Mouse (Mus musculus) lung, embryonic 16.5 days (tissue): ENCODE data around the gene Yipf4. TPM values are rescaled to one million over a fixed set of nuclear protein-coding genes. Genes with fewer than 3 reads are reported as not detected.
"Not testable (repeated sequence)": the region's sequence is repeated elsewhere in the genome, so short reads cannot be mapped to it uniquely, and the experiment has no call there.

Experiments
- ATAC-seq: fragments of 200-750 bp; cut with Nextera tagmentation; 2 replicates; pipeline ENCODE4 v1.8.0; 2017; ENCODE audit warnings: low read depth, mild to moderate bottlenecking, moderate library complexity
- H3K27ac ChIP-seq: fragments of 300-500 bp; sonication (generic); 2 replicates; pipeline ENCODE4 v1.5.1; 2014; ENCODE audit warnings: mild to moderate bottlenecking, control low read depth, low read length
- H3K27me3 ChIP-seq: fragments of 300-500 bp; sonication (generic); 2 replicates; pipeline ENCODE4 v1.6.1; 2014; ENCODE audit warnings: low read depth, low read length, mixed read lengths; ENCODE audit not compliant: control insufficient read depth, insufficient read depth
- H3K36me3 ChIP-seq: fragments of 300-500 bp; sonication (generic); 2 replicates; pipeline ENCODE4 v1.6.1; 2014; ENCODE audit warnings: low read length; ENCODE audit not compliant: control insufficient read depth, insufficient read depth
- H3K4me1 ChIP-seq: fragments of 300-500 bp; sonication (generic); replicated peaks from 2 replicates; pipeline ENCODE4 v1.6.1; 2014; ENCODE audit warnings: low read length, mixed read lengths; ENCODE audit not compliant: control insufficient read depth, insufficient read depth
- H3K4me2 ChIP-seq: fragments of 300-500 bp; sonication (generic); 2 replicates; pipeline ENCODE4 v1.6.1; 2014; ENCODE audit warnings: low read depth, low read length, control low read depth
- H3K4me3 ChIP-seq: fragments of 300-500 bp; sonication (generic); 2 replicates; pipeline ENCODE4 v1.5.1; 2014; ENCODE audit warnings: mild to moderate bottlenecking, low read length, control low read depth
- H3K9ac ChIP-seq: fragments of 300-500 bp; sonication (generic); 2 replicates; pipeline ENCODE4 v1.6.1; 2014; ENCODE audit warnings: low read length, control low read depth
- H3K9me3 ChIP-seq: fragments of 300-500 bp; sonication (generic); 2 replicates; pipeline ENCODE4 v1.6.1; 2016; ENCODE audit warnings: low read length; ENCODE audit not compliant: control insufficient read depth
- WGBS: fragments of 180-500 bp; shearing (Covaris S2); extraction: QIAGEN DNeasy Blood & Tissue Kit; methylation state at CpG from one replicate; pipeline ENCODE4 v1.1.7; 2014; 5-methylcytosine and 5-hydroxymethylcytosine counted together
- polyA plus RNA-seq: library from polyadenylated mRNA; unstranded; fragments of >200 nt; fragmentation: Nextera tagmentation; extraction: Ambion mirVana; gene quantifications from 2 replicates; pipeline ENCODE4 v1.2.1, GENCODE M21; 2015

Gene Yipf4
- polyA plus RNA-seq, 1 experiment from 2014 or later, result 67.9 TPM

- H3K4me1 ChIP-seq, result no peaks in the 10 kb centered on the region
- no peak overlapping the region for H3K4me2 ChIP-seq
- no peaks in the 10 kb centered on the region for H3K36me3 ChIP-seq
- no peak for ATAC-seq
- H3K9ac ChIP-seq, result no peak overlapping the region
- no peak overlapping the region for H3K4me3 ChIP-seq
- H3K27ac ChIP-seq, result no peak overlapping the region
- no peaks in the 10 kb centered on the region for H3K27me3 ChIP-seq
- H3K9me3 ChIP-seq, result no peaks in the 10 kb centered on the region
These were observed 25.8 kb upstream of the Yipf4 start for GRCm38 (mm10) chr17:74463510-74463909.

GRCm38 (mm10) chr17:74467981-74468380 is 21.3 kb upstream of the Yipf4 start:
- not testable (repeated sequence) for H3K9ac ChIP-seq, H3K27ac ChIP-seq, H3K4me3 ChIP-seq, H3K36me3 ChIP-seq, H3K4me2 ChIP-seq, H3K4me1 ChIP-seq, ATAC-seq, H3K27me3 ChIP-seq, H3K9me3 ChIP-seq
- 78% methylated on average over 2 of the region's 2 CpGs for WGBS

- not testable (repeated sequence) for ATAC-seq, H3K4me3 ChIP-seq, H3K9ac ChIP-seq, H3K4me1 ChIP-seq, H3K27ac ChIP-seq, H3K9me3 ChIP-seq, H3K36me3 ChIP-seq, H3K27me3 ChIP-seq, H3K4me2 ChIP-seq
- 78% methylated on average over 6 of the region's 6 CpGs for WGBS
These were observed 19.2 kb upstream of the Yipf4 start for GRCm38 (mm10) chr17:74470133-74470532.

DNA sequence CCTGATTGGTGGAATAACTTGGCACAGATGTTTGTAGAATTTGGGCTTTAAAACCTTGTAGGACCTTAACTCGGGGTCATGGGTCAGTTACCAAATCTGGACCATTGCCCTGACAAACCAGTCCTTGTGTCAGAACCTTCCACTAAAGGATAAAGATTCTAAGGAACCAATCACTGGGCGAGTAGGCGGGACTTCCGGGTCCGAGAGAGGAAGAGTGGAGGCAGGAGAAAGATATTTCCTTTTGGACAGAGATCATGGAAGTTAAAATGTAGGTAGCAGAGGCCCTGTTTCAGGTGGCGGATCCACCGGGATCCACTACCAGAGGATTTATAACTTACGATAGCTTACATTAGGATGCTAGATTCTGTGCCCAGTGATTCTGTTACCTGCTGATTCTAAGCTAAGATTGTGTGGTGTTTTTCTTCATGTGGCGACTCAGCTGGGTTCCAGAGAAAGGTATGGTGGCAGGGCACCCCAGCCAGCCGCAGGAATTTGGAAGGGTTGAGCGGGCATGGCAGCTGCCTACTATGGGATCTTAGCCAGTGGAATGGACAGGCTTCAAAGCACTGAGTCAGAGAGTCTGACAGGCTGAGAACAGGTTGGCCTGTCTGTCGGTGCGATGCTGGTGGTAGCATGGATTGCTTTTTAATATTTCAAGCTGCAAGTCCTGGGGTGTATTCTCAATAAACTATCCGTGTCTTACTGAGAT is 8.8 kb upstream of the Yipf4 start:
- Histone ChIP-seq H3K4me2 (no peak overlapping the region), H3K36me3 (no peaks in the 10 kb centered on the region), H3K9ac (no peak overlapping the region), H3K27me3 (no peaks in the 10 kb centered on the region), H3K4me3 (no peak overlapping the region), H3K9me3 (no peaks in the 10 kb centered on the region), H3K4me1 (no peaks in the 10 kb centered on the region), H3K27ac (no peak overlapping the region)
- 84% methylated on average over 14 of the region's 14 CpGs for WGBS
- no peak for ATAC-seq

GRCm38 (mm10) chr17:74489901-74490220 is 568 bp downstream of the Yipf4 start:
- Histone ChIP-seq H3K4me2 (peak overlapping the region; percentile 68), H3K9ac (peak overlapping the region; percentile 92), H3K36me3 (peaks cover 8% of the 10 kb centered on the region), H3K27ac (peak overlapping the region; percentile 90), H3K9me3 (no peaks in the 10 kb centered on the region), H3K27me3 (no peaks in the 10 kb centered on the region), H3K4me1 (peaks cover 7% of the 10 kb centered on the region), H3K4me3 (peak overlapping the region; percentile 95)
- WGBS, result under 1% methylated on average over 12 of the region's 12 CpGs
- ATAC-seq, result no peak

GRCm38 (mm10) chr17:74491565-74491964 is 2.3 kb downstream of the Yipf4 start:
- peaks cover 7% of the 10 kb centered on the region for H3K4me1 ChIP-seq

DNA sequence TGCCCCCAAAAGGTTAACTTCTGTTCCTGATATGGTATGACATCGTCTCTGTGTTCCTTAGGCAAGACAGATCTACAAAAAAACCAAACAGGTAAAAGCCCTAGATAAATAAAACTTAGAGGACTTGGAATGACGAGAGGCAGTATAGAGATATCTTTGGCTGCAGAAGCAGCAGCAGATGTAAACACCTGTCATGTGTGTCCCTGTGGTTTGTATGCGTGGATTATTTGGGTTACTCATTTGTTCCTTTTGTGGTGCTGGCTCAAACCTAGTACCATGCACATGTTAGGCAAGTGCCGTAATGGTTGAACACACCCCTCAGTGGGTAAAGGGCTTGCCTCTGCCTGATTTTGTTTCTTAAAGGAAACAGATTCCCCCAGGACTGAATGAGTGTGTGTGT is 10.9 kb downstream of the Yipf4 start:
- 81% methylated on average over 4 of the region's 4 CpGs for WGBS
- Histone ChIP-seq H3K4me2 (no peak overlapping the region), H3K9me3 (no peaks in the 10 kb centered on the region), H3K27ac (no peak overlapping the region), H3K4me3 (no peak overlapping the region), H3K4me1 (no peaks in the 10 kb centered on the region), H3K9ac (no peak overlapping the region), H3K36me3 (peaks cover 19% of the 10 kb centered on the region), H3K27me3 (no peaks in the 10 kb centered on the region)
- ATAC-seq, result no peak

More at GRCm38 (mm10) chr17:74491565-74491964, 2.3 kb downstream of the Yipf4 start:
- Histone ChIP-seq H3K4me3 (no peak overlapping the region), H3K27ac (no peak overlapping the region), H3K4me2 (no peak overlapping the region), H3K9me3 (no peaks in the 10 kb centered on the region), H3K27me3 (no peaks in the 10 kb centered on the region), H3K36me3 (peaks cover 14% of the 10 kb centered on the region), H3K9ac (no peak overlapping the region)
- no peak for ATAC-seq
- WGBS, result 93% methylated on average over 3 of the region's 3 CpGs

DNA sequence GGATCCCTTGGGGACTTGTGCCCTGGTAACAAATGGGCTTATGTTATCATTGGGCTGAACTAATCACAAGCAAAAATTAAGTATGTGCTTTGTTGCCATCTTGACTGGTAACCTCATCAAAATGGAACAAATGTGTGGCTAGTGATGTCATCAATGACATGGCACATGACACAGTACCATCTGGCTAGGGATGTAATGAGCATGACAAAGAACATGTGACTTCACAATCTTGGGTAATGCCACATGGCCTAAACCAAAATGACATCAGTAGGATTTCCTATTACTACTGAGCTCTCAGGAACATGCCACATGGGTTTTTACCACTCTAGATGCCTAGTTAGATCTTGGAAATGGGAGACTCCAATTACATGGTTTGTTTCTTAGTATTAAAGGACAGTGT is 11.8 kb downstream of the Yipf4 start:
- Histone ChIP-seq H3K4me2 (no peak overlapping the region), H3K4me1 (no peaks in the 10 kb centered on the region), H3K9ac (no peak overlapping the region), H3K4me3 (no peak overlapping the region), H3K36me3 (peaks cover 15% of the 10 kb centered on the region), H3K9me3 (no peaks in the 10 kb centered on the region), H3K27ac (no peak overlapping the region), H3K27me3 (no peaks in the 10 kb centered on the region)
- no peak for ATAC-seq

DNA sequence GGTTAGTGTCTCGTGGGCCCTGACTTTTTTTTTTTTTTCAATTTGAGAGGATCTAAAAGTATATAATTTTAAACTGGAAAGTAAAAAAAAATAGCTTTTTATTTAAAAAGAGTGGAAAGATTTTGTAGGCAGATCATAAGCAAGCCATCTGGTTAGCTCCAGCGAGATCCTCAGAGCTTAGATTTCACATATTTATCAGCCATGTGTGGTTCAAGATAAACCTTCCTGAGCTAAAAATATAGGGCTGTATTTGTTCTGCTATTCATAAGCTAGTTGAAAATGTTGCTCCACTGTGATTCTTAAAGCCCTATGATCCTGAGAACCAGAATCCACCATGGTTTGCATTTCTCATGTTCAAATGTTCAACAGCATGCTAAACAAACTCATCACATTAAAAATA is 18.6 kb downstream of the Yipf4 start:
- no peak overlapping the region for H3K9ac ChIP-seq
- H3K4me3 ChIP-seq, result no peak overlapping the region
- ATAC-seq, result no peak
- H3K9me3 ChIP-seq, result no peaks in the 10 kb centered on the region
- H3K4me1 ChIP-seq, result no peaks in the 10 kb centered on the region
- H3K4me2 ChIP-seq, result no peak overlapping the region
- H3K27ac ChIP-seq, result no peak overlapping the region
- 66% methylated on average over 2 of the region's 2 CpGs for WGBS
- H3K27me3 ChIP-seq, result no peaks in the 10 kb centered on the region
- H3K36me3 ChIP-seq, result no peaks in the 10 kb centered on the region

- Histone ChIP-seq H3K36me3 (no peaks in the 10 kb centered on the region), H3K4me1 (no peaks in the 10 kb centered on the region), H3K27me3 (no peaks in the 10 kb centered on the region), H3K27ac (no peak overlapping the region), H3K9me3 (no peaks in the 10 kb centered on the region), H3K4me3 (no peak overlapping the region), H3K4me2 (no peak overlapping the region), H3K9ac (no peak overlapping the region)
- ATAC-seq, result no peak
- WGBS, result 84% methylated on average over 3 of the region's 3 CpGs
These were observed 19.3 kb downstream of the Yipf4 start for GRCm38 (mm10) chr17:74508600-74508999.
